Mouse (Mus musculus): ENCODE measurements at regions not wholly inside any gene's neighbourhood (a gene's known extent, or its start where the extent isn't known, plus 50 kb on each side); places are given as distances from the start of the nearest gene placed in this dataset.

DNA sequence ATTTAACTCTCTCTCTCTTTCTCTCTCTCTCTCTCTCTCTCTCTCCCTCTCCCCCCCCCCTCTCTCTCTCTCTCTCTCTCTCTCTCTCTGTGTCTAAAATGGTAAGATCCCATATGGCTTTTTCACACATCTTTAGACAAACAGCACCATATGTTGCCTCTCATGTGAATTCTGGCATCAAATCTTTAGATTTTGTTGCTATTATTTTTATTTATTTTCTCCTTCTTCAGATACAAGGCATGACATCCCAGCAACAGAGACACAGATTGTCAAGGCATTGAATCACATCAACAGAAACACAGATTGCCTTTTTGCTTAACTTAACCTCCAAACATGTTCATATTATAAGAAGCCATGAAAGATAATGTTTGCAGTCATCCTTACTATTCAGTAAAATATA lies 85.6 kb downstream of the Alg10b start:
- TF ChIP-seq POLR2A (IDR thresholded peaks at IDR 0.05; ENCODE audit: borderline replicate concordance, extremely low read depth, insufficient read depth, insufficient read length, poor library complexity, severe bottlenecking), result no peak
- TF ChIP-seq CTCF (IDR thresholded peaks at IDR 0.05; ENCODE audit: borderline replicate concordance, extremely low read depth, insufficient read depth, insufficient read length), result no peak

Data from brain, embryonic 14.5 days (tissue).